Mouse (Mus musculus) hematopoietic multipotent progenitor cell, adult 10-12 weeks (in vitro differentiated cells): ENCODE measurements around the gene Faah. TPM values are rescaled to one million over a fixed set of nuclear protein-coding genes. Genes with fewer than 3 reads are reported as not detected.

Source experiments
- polyA plus RNA-seq: library from polyadenylated mRNA; stranded (reverse); fragments of >175 nt; gene quantifications from 2 replicates; pipeline ENCODE4 v1.2.3, GENCODE M21; 2012; ENCODE audit warnings: low replicate concordance

Faah gene
- 38.6 and 41.0 TPM in 2 replicates for polyA plus RNA-seq

DNA sequence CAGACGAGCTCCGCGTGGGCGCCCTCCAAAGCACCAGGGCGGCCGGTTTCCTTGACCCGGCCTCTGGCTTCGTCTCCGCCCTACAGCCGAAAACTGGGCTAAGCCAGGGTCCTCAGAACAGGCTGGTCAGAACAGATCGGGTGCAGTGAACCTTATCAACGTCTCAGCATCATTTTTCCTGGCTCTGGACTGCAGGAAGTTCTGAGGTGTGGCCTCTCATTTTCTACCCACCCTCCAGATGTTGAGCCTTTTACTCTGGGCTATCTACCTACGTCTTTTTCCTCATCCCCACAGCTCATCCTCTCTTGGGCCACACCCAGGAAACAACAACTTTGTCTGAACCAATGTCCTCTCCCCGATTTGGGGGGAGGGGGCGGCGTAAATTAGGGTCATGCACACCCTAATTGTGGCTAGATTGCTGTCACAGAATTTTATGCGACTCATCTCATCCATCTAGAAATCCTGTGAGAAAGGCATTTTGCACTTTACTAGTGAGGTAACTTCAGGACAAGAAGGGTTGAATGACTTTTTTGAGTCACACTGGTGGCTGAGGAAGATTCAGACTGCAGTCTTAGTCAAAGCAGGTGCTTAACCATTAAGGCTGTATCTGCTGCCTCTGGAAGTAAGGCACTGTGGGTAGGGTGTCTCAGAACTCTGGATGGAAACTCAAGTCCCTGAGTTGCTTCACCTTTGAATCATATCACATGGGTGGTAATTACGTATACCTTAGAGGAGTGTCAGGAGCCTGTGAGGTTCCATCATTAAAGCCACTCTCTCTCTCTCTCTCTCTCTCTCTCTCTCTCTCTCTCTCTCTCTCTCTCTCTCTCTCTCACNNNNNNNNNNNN lies at the start of gene Faah:
Faah (minus strand) TSS at position 25 of the 845 bp plus-strand sequence.

DNA sequence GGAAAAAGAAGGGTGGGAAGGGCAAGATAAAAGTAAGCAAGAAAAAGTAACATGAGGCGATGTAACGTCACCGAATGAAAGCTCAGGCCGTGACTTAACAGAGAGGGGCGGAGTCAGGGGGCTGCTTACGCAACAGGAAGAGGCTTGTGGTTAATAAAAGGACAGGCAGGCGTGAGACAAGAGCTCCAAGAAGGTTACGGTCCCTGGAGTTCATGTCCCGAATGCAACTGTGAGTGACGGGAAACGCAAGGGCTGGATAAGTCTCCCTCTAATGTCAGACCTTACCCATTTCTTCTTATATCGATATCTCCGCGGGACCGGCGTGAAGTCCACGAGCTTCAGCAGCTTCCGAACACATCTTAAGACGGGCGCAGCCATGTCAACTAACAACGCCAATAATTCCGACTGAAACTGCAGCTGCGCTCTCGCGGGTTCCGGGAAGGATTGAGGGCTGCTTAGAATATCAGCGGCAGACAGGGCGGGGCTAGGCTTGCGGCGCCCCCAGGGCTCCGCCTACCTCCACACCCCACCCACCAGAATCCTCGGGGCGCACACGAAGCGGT lies 35.8 kb upstream of the Faah start, which contains the start of gene Nsun4:
Nsun4 (minus strand) TSS at position 478 of the 563 bp plus-strand sequence.

DNA sequence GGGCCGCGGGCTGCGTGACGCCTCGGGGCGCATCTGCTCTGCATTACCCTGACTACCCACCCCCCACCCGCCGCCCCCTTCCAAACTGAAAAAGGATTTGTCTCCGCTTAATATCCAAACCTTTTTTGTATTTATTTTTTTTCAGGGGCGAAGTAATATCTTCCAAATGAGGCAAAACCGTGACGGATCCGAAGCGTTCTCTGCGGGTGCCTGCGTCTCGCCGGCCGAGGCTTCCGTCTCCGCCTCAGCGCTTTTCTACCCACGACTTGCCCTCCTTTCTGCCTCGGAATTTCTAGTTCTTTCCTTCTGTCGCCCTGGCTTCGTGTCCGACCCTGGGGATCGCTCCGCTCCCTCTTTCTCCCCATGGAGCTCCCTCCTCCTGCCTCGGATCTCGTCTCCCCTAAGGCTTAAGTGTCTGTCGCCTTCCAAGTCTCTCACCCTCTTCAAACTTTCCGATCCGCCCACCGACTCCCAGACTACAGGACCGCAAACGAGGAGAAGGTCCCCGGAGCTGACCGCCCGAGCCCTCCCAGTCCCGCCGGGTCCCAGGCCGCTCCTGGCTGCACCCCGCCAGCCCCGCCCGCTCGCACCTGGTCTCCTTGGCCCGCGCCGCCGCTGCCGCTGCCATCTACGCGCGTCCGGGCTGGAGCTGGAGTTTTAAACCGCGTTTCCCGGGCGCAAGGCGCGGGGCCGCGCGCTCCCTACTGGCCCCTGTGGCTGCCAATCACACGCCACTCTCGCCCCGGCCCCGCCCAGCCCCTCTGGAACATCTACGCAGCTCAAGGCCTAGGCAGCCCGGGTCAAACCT lies 78.2 kb downstream of the Faah start, which contains the start of gene Dmbx1:
Dmbx1 (minus strand) TSS at position 632 of the 808 bp plus-strand sequence.

Other genes with a start within 250 kb of the Faah start
- gene Tex38, start 236.9 kb downstream of the Faah start, polyA plus RNA-seq = not detected in 2 replicates
- 9.7 and 23.2 TPM in 2 replicates for gene Atpaf1, start 233.1 kb downstream of the Faah start, polyA plus RNA-seq
- gene Mob3c, start 189.8 kb downstream of the Faah start, polyA plus RNA-seq = 15.2 and 42.6 TPM in 2 replicates
- 37.9 and 53.2 TPM in 2 replicates for gene Mknk1, start 178.7 kb downstream of the Faah start, polyA plus RNA-seq
- not detected in 2 replicates for gene Kncn, start 133.5 kb downstream of the Faah start, polyA plus RNA-seq
- gene 6430628N08Rik, start 127.3 kb downstream of the Faah start, polyA plus RNA-seq = not detected in 2 replicates
- 0.04 TPM in 1 of 2 replicates, not detected in the other for gene Dmbx1, start 78.0 kb downstream of the Faah start, polyA plus RNA-seq
- gene Nsun4, start 36.0 kb upstream of the Faah start, polyA plus RNA-seq = 0.69 and 1.3 TPM in 2 replicates
- 36.9 and 46.0 TPM in 2 replicates for gene Uqcrh, start 57.1 kb upstream of the Faah start, polyA plus RNA-seq
- 14.2 and 26.6 TPM in 2 replicates for gene Lrrc41, start 57.3 kb upstream of the Faah start, polyA plus RNA-seq
- gene Rad54l, start 105.8 kb upstream of the Faah start, polyA plus RNA-seq = 0.15 and 0.76 TPM in 2 replicates
- 6.5 and 11.3 TPM in 2 replicates for gene Pomgnt1, start 105.9 kb upstream of the Faah start, polyA plus RNA-seq
- 1.2 and 3.1 TPM in 2 replicates for gene Lurap1, start 133.4 kb upstream of the Faah start, polyA plus RNA-seq
- gene Tspan1, start 149.7 kb upstream of the Faah start, polyA plus RNA-seq = not detected in 2 replicates
- not detected in 2 replicates for gene 1700042G07Rik, start 155.4 kb upstream of the Faah start, polyA plus RNA-seq
- not detected in 2 replicates for gene Gm49337, start 155.5 kb upstream of the Faah start, polyA plus RNA-seq
- gene Pik3r3, start 203.7 kb upstream of the Faah start, polyA plus RNA-seq = 2.2 and 4.4 TPM in 2 replicates